Mouse (Mus musculus): ENCODE measurements at regions not wholly inside any gene's neighbourhood (a gene's known extent, or its start where the extent isn't known, plus 50 kb on each side); places are given as distances from the start of the nearest gene placed in this dataset.

GRCm38 (mm10) chr9:46457945-46458344, 138.2 kb upstream of the 4931429L15Rik start:
- no peak for DNase-seq (ENCODE audit: low spot score)

DNA sequence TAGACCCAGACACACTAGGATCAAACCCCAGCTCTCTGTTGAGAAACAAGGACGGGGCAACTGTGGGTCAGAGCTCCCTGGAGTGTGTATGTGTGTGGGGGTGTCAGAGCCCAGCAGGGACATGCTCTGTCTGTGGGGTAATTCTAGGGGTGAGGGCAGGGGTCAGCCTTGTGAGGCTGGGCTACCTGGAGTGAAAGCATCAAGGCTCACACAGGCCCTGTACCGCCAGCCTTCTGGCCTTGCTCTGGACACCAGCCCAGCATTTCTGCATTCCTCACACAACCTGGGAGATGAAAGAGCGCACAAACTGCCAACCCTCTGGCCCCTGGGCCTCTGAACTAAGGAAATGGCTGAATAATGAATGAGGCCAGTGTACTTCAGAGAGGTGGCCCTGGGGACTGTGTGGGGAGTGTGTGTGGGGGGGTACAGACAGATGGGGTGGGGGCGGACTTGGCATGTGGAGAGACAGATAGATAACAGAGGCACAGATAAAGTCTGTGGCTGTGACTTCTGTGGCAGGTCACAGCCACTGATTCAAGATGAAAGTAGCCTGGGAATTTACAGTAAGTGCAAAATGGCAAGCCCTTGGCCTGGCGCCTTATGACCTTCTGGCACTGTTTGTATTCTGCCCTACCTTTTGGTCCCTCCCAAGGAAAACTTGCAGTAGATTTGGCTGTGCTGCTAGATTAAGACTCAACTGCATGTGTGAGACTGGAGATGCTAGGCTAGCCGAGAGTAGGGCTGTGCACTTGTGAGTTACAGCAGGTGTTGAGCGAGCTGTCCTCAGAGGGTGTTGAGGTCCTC, 135.2 kb upstream of the 4931429L15Rik start:
- peak; percentile 18 for DNase-seq (ENCODE audit: low spot score)

- DNase-seq (ENCODE audit: low spot score), result peak; percentile 11
These were observed 123.7 kb upstream of the 4931429L15Rik start for GRCm38 (mm10) chr9:46443191-46444095.

GRCm38 (mm10) chr9:46442739-46443181, 123.0 kb upstream of the 4931429L15Rik start:
- no peak for DNase-seq (ENCODE audit: low spot score)

- no peak for DNase-seq (ENCODE audit: low spot score)
These were observed 120.4 kb upstream of the 4931429L15Rik start for GRCm38 (mm10) chr9:46440226-46440625.

DNA sequence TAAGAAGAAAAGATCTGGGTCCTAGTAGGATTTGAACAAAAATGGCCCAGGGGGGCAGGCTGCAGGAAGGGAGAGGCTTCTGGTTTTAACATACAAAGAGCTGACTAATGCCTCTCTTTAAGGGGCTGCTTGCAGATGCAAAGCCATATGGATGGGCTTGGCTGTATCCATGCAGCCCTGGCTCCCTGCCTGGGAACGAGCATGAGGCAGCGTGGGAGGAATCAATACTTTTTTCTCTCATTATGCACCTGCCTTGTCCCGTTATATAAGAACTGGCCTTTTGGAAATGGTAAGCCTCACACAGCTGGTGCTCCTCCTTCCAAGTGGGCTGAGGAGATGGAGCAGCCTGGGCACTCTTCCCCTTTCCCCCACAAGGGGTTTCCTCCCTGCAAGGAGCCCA, 114.9 kb upstream of the 4931429L15Rik start:
- no peak for DNase-seq (ENCODE audit: low spot score)

DNA sequence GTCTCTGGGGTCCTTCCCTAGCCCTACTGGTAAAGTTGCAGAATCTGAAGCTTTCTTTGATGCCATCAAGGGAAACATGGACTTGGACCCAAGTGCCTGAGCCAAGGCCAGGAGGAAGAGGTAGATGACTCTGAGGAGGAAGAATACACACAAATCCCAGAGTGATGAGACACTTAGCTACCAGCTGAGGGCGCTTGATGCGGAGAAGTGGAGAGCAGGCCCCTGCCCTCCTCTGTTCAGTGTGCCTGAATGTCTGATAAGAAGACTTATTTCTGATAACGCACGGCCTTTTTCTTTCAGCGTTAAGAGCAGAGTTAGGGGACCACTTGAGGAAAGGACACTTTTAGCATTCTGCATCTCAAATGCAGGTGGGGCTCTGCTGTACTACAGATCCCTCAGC, 113.9 kb upstream of the 4931429L15Rik start:
- DNase-seq (ENCODE audit: low spot score), result no peak

GRCm38 (mm10) chr9:46431053-46431452, 111.3 kb upstream of the 4931429L15Rik start:
- no peak for DNase-seq (ENCODE audit: low spot score)

DNA sequence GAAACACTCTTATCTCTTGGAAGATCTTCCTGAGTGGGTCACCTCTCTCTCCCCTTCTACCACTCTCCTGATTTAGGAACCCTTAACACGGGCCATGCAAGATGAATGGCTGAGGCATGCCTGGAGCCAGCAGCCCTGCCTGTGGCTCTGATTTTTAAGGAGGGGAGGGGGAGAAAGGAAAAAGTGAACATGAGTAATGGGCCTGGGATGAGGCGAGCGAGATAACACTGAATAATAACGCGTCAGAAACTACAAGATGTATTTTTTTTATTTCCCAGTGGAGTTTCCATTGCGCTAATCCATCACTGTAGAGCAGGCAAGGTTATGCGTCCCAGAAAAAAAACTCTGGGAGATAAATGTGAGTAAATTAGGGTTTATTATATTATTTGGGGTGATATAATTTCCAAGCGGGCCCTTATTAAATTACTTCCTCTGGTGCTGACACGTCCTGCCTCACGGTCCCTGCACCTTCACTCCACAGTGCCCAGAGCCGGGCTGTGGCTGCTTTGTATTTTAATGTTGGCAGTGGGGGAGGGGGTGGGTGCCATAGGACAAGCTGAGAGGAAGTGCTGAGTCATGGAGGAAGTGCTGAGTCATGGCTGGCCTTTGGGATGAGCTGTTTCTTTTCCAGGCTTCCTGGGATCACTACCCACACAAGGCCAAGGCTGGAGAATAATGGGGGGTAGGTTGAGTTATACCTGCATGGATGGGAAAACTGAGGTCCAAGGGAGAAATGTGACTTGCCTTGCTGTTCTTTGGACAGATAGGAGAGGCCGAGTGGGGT, 103.6 kb upstream of the 4931429L15Rik start:
- no peak for DNase-seq (ENCODE audit: low spot score)

DNA sequence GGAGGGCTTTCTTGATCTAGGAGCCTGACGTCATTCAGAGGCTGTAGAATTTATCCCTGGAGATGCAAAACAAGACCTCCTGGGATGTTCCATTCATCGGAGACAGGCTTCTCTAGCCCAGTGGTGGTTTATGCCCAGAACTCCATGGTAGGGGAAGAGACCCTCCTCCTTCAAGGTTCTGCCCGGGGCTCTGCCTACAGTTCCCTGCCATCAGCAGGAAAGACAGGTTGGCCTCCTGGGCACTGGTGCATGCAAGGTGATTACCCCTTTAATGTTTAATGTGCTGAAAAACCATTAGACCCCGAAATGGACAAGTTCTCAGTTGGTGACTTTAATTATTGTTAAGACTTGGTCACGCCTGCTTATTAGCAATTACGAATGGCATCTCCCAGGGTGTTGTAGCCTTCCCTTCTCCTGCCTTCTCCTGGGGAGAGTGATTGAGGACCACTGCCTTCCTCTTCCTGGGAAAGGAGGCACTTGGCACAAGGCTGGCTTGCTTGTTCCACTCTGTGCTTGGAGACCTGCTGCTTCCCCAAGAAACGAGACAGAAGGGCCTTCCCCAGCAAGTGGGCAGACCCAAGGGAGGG, 102.0 kb upstream of the 4931429L15Rik start:
- DNase-seq (ENCODE audit: low spot score), result no peak

DNA sequence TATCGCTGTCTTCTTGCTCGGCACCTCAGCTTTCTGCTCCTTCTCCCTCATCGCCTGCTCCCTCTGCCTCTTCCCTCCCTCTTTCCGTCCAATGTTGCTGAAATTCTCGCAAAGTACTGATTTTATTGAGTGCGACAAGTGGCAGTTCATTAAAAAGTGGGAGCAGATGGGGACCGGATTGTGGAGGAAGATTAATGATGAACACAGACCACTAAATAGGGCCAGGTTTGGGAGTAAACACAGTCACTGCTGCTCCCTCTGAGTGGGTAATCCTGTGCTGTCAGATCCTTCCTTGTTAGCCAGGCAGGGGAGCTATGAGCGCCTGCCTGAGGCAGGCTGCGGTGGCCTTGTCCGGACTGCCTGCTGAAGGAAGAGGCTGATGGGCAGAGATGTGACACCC, 91.9 kb upstream of the 4931429L15Rik start:
- DNase-seq (ENCODE audit: low spot score), result no peak

DNA sequence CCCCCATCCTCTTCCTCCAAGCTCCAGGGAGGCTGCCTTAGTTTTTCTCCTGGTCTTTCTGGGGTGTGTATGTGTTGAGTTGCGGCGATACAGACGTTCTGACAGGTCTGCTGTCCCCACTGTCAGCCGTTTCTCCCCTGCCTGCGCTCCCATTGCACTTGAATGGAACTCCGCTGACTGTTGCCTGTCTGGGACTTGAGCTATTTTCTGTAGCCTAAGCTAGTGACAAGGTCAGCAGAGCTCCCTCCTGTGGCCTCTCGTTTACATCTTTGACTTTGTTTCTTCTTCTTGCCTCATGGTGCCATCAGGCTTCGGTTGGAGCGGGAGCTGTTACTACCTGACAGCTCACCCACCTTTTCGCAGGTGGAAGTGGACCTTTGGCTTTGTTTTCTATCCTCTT, 89.0 kb upstream of the 4931429L15Rik start:
- DNase-seq (ENCODE audit: low spot score), result no peak

GRCm38 (mm10) chr9:46406606-46407005, 86.8 kb upstream of the 4931429L15Rik start:
- DNase-seq (ENCODE audit: low spot score), result no peak

GRCm38 (mm10) chr9:46396591-46396990, 76.8 kb upstream of the 4931429L15Rik start:
- no peak for DNase-seq (ENCODE audit: low spot score)

GRCm38 (mm10) chr9:46395156-46395765, 75.5 kb upstream of the 4931429L15Rik start:
- no peak for DNase-seq (ENCODE audit: low spot score)

DNA sequence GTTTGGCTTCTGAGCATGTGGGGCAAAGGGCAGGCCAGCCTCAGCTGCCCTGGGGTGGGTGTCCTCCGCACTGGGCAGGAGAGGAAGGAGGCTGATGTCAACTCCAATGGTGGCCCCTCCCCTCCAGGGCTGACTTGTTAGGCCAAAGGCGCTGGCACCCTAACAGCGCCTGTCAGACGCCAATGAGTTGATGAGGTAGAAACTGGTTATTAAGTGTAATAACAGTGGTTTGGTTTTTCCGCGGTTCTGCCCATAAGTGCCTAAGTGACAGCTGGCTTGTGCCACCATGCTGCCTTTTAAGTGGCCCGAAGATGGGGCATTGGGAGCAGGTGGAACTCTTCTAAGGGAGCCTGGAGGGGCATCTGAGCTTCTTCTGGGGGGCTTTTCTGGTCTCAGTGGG, 74.5 kb upstream of the 4931429L15Rik start:
- no peak for DNase-seq (ENCODE audit: low spot score)

DNA sequence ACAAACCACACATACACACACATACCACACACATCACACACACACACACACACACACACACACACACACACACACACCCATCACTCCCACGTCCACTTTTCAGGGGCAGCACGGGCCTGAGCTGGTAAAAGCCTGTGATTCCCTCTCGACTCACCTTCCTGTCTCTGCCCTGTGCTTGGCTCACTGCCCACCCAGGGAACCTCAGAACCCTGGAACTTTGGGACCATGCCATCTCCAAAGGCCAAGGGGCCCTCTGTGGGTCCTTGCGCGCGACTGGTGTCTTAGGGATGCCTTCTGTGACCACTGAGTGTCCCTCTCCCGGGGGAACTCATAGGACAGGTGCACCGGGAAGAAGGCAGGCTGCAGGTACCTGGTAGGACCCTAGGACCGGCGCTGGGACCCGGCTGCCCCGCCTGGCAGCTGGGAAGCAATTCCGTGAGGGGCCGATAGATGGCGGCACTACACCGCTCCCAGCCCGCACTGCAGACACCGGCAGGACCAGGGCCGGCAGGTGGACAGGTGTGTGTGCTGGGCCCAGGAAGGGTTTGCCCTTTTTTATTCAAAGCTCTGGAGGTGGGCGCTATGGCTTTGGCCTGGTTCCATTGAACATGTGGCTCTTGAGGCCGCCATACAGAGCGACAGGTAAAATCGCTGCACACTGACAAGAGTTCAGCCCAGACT, 73.0 kb upstream of the 4931429L15Rik start:
- DNase-seq (ENCODE audit: low spot score), result peak; percentile 53

DNA sequence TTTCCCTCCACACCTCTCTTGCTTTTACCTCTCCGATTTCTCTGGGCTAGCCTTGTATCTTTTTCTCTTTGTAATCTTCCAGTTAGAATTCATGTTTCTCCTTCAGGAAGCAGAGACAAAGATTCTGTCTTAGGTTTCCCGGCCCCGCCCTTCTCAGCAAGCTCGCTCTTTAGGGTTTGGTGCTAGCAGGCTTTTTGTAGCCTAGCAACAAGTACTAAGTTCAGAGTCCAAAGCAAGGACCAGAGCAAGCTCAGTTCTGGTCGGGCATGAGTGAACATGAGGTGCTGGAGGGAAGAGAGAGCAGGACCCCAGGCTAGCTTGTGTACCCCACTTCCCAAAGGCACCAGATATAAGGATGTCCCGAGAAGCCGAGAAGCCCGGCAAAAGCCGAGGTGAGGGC, 70.0 kb upstream of the 4931429L15Rik start:
- no peak for DNase-seq (ENCODE audit: low spot score)

DNA sequence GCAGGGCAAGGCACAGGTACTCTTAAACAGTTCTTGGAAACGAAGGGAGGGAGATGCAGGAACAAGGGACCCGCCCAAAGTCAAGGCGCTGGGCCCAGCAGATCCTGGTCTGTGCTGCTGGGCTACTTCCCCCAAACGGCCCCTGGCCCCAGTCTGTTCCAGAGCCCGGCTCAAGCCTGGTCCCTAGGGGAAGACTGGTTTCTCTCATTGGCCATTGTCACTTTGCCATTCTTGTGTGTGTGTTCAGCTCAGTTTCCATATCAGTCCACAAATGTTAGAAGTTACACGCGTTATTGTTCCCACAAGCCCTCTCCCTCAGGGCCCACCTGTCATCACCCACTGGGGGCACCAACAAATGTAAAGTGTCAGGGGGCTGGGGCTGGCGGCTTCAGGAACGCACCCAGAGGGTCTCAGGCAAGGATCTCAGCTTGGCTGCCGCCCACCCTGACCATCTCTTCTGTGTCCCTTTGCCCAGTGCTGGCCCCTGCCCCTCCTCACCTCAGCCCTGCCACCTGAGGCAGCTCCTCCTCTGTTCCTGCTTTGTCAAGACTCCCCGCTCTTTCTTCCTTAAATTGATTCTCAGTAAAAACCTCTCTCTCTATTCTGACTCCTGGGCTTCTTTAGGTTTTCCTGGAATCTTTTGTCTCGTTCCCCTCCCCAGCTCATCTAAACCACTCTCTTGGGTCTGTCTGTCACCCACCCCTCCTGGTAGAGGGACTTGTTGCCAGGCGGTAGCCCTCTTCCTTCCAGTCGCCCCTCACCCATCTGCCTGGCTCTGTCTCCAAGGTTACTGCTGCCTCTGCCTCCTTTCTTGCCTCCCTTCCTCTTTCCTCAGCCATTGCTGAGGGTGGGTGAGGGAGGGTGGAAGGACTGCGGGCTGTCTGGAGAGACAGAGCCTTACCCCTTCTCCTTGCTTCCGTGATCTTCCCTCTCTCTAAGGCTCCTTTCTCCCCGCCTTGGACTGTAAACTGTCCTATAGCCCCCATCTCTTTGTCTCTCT, 69.2 kb upstream of the 4931429L15Rik start:
- no peak for DNase-seq (ENCODE audit: low spot score)

GRCm38 (mm10) chr9:46386333-46386732, 66.5 kb upstream of the 4931429L15Rik start:
- no peak for DNase-seq (ENCODE audit: low spot score)

Measured in testis, postnatal 14 days (tissue).